Mouse (Mus musculus) C2C12 (cell line): ENCODE measurements at regions not wholly inside any gene's neighbourhood (a gene's known extent, or its start where the extent isn't known, plus 50 kb on each side); places are given as distances from the start of the nearest gene placed in this dataset.
"Not testable (repeated sequence)": the region's sequence is repeated elsewhere in the genome, so short reads cannot be mapped to it uniquely, and the experiment has no call there.

Experiments
- CEBPB ChIP-seq: IDR thresholded peaks from one replicate; pipeline ENCODE4 v1.6.1; 2011; ENCODE audit warnings: low read depth, mild to moderate bottlenecking, control low read depth, moderate library complexity
- CTCF ChIP-seq: IDR thresholded peaks from one replicate; pipeline ENCODE4 v1.5.1; 2011; ENCODE audit not compliant: control insufficient read depth, insufficient read depth, insufficient read length
- FOSL1 ChIP-seq: IDR thresholded peaks from one replicate; pipeline ENCODE4 v1.8.0; 2011; ENCODE audit warnings: mild to moderate bottlenecking, low read length; ENCODE audit not compliant: poor library complexity, insufficient read depth, severe bottlenecking
- MAX ChIP-seq: IDR thresholded peaks from one replicate; pipeline ENCODE4 v1.6.1; 2011; ENCODE audit warnings: mild to moderate bottlenecking, control low read depth
- MYOD1 ChIP-seq: IDR thresholded peaks from one replicate; pipeline ENCODE4 v1.6.1; 2011; ENCODE audit warnings: low read depth; ENCODE audit not compliant: control insufficient read depth, insufficient read length
- MYOG ChIP-seq: IDR thresholded peaks from one replicate; pipeline ENCODE4 v1.6.1; 2011; ENCODE audit not compliant: control insufficient read depth, insufficient read length; ENCODE audit errors: extremely low read depth
- USF1 ChIP-seq: IDR thresholded peaks from one replicate; pipeline ENCODE4 v1.6.1; 2011; ENCODE audit warnings: low read depth, mild to moderate bottlenecking, control low read depth, moderate library complexity

DNA sequence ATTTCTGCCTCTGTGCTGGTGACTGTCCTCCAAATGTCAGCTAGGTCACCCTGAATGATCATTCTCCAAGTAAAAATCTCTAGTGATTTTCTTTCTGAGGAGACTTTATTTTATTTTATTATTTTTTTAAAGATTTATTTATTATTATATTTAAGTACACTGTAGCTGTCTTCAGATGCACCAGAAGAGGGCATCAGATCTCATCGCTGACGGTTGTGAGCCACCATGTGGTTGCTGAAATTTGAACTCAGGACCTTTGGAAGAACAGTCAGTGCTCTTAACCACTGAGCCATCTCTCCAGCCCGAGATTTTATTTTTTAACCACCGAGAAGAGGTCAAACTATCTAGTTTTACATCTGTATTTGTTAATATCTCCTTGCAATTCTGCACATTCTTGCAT, 50.5 kb upstream of the Slc44a3 start:
- TF ChIP-seq CTCF, FOSL1, MYOD1, MAX, MYOG, USF1, CEBPB: not testable (repeated sequence)
